Mouse (Mus musculus) colon, adult 2 months (tissue): ENCODE data around the gene Iqsec1. TPM values are rescaled to one million over a fixed set of nuclear protein-coding genes. Genes with fewer than 3 reads are reported as not detected.

ENCODE experiments used
- polyA plus RNA-seq: library from polyadenylated mRNA; depleted of rRNA; stranded (reverse); fragments of >200 nt; gene quantifications from 2 replicates; pipeline ENCODE4 v1.2.3, GENCODE M21; 2012; rRNA removed

The Iqsec1 gene
- 93.5 and 102 TPM in 2 replicates for polyA plus RNA-seq

GRCm38 (mm10) chr6:90988648-90989317 lies at the start of gene Iqsec1:
Gene Iqsec1 (minus strand): TSS chr6:90988685.

Other genes with a start within 250 kb of the Iqsec1 start
- gene Nup210, start 128.1 kb upstream of the Iqsec1 start, polyA plus RNA-seq, result 16.3 and 24.0 TPM in 2 replicates
- 31.8 and 37.0 TPM in 2 replicates for gene Hdac11, start 168.0 kb upstream of the Iqsec1 start, polyA plus RNA-seq
- gene Fbln2, start 223.8 kb upstream of the Iqsec1 start, polyA plus RNA-seq, result 74.3 and 81.5 TPM in 2 replicates